Mouse (Mus musculus) small intestine, adult 2 months (tissue): ENCODE measurements around the gene Ets1.

Experiments
- CTCF ChIP-seq: fragments of 200-500 bp; IDR thresholded peaks from 2 replicates; pipeline ENCODE4 v1.5.1; 2012; ENCODE audit warnings: low read depth, mild to moderate bottlenecking, control low read depth, inconsistent platforms, low read length, moderate library complexity, mixed read lengths; ENCODE audit not compliant: insufficient replicate concordance, insufficient read length; ENCODE audit errors: extremely low read depth
- POLR2A ChIP-seq: fragments of 200-500 bp; IDR thresholded peaks from 2 replicates; pipeline ENCODE4 v1.6.1; 2012; ENCODE audit warnings: low read depth, mild to moderate bottlenecking, control low read depth, inconsistent platforms, low read length, moderate library complexity

- TF ChIP-seq CTCF (no peak), POLR2A (no peak)
These were observed 41.6 kb downstream of the Ets1 start for GRCm38 (mm10) chr9:32677646-32678045.
